Mouse (Mus musculus): ENCODE data around the gene Tmem59l.

DNA sequence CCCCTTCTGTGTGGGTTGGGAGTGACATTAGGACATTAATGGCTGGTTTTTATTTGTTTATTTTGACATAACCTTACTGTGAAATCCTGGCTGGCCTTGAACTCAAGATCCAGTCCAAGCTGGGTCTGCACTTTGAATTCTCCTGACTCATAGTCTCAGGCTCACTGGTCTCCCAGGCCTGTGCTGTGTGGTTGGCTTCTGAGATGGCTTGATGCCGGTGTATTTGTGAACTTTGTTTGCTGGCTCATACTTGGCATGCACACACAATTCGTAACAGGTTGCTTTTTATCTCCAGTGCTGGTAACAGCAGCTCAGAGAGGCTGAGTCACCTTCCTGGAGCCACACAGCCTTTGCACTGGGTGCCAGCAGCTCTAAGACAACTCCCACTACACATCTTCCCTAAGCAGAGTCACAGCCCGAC lies 42.6 kb upstream of the Tmem59l start:
- TF ChIP-seq CTCF (IDR thresholded peaks at IDR 0.05; ENCODE audit: low read depth, low read length) (no peak), POLR2A (IDR thresholded peaks at IDR 0.05; ENCODE audit: extremely low read depth, insufficient read depth, low read length) (no peak)

Measured in liver, adult 2 months (tissue).